Mouse (Mus musculus) megakaryocyte-erythroid progenitor cell, adult 5-6 weeks (primary cell): Measurements from ENCODE around the gene Klf15. TPM values are rescaled to one million over a fixed set of nuclear protein-coding genes. Genes with fewer than 3 reads are reported as not detected.
A peak's percentile ranks its signal among the peaks of the same experiment; 100 is the strongest.

Experiments
- ATAC-seq: replicated peaks from 2 replicates; pipeline ENCODE4 v1.8.0; 2016; ENCODE audit warnings: mild to moderate bottlenecking, inconsistent platforms; ENCODE audit not compliant: severe bottlenecking, poor library complexity, low FRiP score, low TSS enrichment
- total RNA-seq, 2 experiments: library from RNA; stranded (forward) in 1 of 2; stranded (reverse) in 1 of 2; fragments of 200-1000, 215-1000 nt in 1 of 2; fragments of >200 nt in 1 of 2; fragmentation: Nextera tagmentation in 1 of 2; gene quantifications; 2 replicates each; pipeline ENCODE4 v1.2.3; 2014 to 2017

Klf15 gene
- total RNA-seq, 2 experiments from 2014 or later: not detected

DNA sequence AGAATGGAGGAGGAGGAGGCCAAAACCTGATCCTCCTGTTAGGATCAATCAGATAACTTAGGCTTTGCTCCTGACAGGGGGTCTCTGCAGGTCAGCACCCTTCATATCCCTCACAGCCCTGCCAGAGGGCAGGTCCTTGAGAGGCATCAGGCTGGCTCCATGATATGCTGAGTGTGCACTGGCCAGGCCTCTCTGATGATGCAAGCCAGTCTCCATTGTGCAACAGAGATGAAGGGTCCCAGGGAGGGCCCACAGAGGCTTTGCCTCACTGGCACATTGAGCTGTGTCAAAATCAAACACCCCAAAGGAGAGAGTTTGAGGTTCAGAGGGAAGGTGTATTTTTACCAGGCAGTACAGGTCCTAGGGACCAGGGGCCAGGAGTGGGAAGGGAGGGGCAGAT lies 52.0 kb downstream of the Klf15 start:
- no peak for ATAC-seq

DNA sequence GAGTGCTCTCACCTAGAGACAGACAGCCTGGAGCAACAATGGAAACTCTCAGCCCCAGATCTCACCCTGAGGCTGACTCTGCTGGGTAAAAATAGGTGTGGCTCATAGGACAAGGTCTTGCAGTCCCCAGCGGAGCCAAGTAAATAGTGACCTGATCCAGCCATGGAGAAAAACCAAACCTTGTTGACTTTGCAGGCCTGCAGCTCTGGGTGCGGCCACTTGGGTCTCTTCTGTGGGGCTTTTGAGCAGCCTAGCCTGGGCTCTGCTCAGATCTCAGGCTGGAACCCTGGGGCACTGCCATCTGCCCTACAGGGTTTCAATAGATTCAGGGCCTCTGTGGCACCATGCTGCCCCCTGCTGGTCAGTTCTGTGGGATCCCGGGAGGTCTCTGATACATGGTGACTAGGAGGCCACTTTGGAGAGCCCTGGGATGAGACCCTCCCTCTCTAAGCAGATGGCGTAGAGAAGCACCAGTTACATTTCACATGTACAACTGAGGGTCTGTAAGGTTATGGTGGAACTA lies 52.6 kb downstream of the Klf15 start:
- peak; percentile 84 for ATAC-seq

GRCm38 (mm10) chr6:90518892-90519291 lies 56.5 kb downstream of the Klf15 start:
- ATAC-seq: no peak

GRCm38 (mm10) chr6:90519375-90519774 lies 57.0 kb downstream of the Klf15 start:
- ATAC-seq: no peak

Other genes with a start within 250 kb of the Klf15 start
- not detected in 2 replicates for gene Vmn1r53, start 238.1 kb upstream of the Klf15 start, total RNA-seq (2014; fragmentation: Nextera tagmentation)
- gene Vmn1r53, start 238.1 kb upstream of the Klf15 start, total RNA-seq (2017): not detected in 2 replicates
- gene Vmn1r54, start 216.3 kb upstream of the Klf15 start, total RNA-seq (2014; fragmentation: Nextera tagmentation): not detected in 2 replicates
- not detected in 2 replicates for gene Vmn1r54, start 216.3 kb upstream of the Klf15 start, total RNA-seq (2017)
- not detected in 2 replicates for gene BC048671, start 161.4 kb upstream of the Klf15 start, total RNA-seq (2014; fragmentation: Nextera tagmentation)
- not detected in 2 replicates for gene BC048671, start 161.4 kb upstream of the Klf15 start, total RNA-seq (2017)
- gene Chst13, start 137.4 kb upstream of the Klf15 start, total RNA-seq (2014; fragmentation: Nextera tagmentation): not detected in 2 replicates
- gene Chst13, start 137.4 kb upstream of the Klf15 start, total RNA-seq (2017): not detected in 2 replicates
- gene Uroc1, start 129.3 kb upstream of the Klf15 start, total RNA-seq (2014; fragmentation: Nextera tagmentation): not detected in 2 replicates
- gene Uroc1, start 129.3 kb upstream of the Klf15 start, total RNA-seq (2017): not detected in 2 replicates
- 10.2 and 11.9 TPM in 2 replicates for gene Zxdc, start 93.1 kb upstream of the Klf15 start, total RNA-seq (2014; fragmentation: Nextera tagmentation)
- gene Zxdc, start 93.1 kb upstream of the Klf15 start, total RNA-seq (2017): 8.0 and 8.9 TPM in 2 replicates
- not detected in 2 replicates for gene Cfap100, start 33.8 kb upstream of the Klf15 start, total RNA-seq (2014; fragmentation: Nextera tagmentation)
- gene Cfap100, start 33.8 kb upstream of the Klf15 start, total RNA-seq (2017): not detected in 2 replicates
- 3.2 and 4.1 TPM in 2 replicates for gene Aldh1l1, start 23.9 kb downstream of the Klf15 start, total RNA-seq (2014; fragmentation: Nextera tagmentation)
- gene Aldh1l1, start 23.9 kb downstream of the Klf15 start, total RNA-seq (2017): 4.3 and 5.3 TPM in 2 replicates
- 31.4 and 38.5 TPM in 2 replicates for gene Slc41a3, start 142.1 kb downstream of the Klf15 start, total RNA-seq (2014; fragmentation: Nextera tagmentation)
- 11.8 and 14.5 TPM in 2 replicates for gene Slc41a3, start 142.1 kb downstream of the Klf15 start, total RNA-seq (2017)